Mouse (Mus musculus) layer of hippocampus, adult 9-11 months (tissue): ENCODE results near the gene Arhgdig.

Source experiments
- DNase-seq: peaks from one replicate; pipeline ENCODE4 v3.0.0; 2022

Arhgdig gene

DNA sequence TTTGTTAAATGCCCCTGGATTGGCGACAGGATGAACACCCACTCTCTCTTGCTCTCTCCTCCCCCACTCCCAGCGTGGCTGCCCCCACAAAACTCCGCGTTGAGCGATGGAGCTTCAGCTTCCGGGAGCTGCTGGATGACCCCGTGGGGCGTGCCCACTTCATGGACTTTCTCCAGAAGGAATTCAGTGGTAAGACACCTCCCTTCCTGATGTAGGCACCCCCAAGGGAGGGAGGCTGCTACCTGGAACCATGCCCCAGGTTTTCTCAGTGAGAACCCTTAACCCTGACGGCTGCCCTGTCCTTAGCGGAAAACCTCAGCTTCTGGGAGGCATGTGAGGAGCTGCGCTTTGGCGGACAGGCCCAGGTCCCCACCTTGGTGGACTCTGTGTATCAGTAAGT, at the start of gene Arhgdig:
Arhgdig (minus strand) TSS at position 101 of the 400 bp plus-strand sequence.
- DNase-seq: no peak

DNA sequence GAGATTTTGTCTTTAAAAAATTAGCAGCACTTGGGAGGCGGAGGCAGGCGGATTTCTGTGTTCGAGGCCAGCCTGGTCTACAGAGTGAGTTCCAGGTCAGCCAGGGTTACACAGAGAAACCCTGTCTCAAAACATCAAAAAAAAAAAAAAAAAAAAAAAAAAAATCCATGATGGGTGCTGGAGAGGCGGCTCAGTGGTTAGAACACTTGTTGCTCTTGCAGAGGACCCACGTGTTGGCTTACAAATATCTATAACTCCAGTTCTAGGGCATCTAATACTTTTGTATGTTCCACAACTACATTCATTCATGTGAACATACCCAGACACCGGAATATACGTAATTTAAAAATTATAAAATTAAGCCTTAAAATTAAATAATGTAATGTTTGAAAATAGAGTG, 47.7 kb upstream of the Arhgdig start:
- no peak for DNase-seq

DNA sequence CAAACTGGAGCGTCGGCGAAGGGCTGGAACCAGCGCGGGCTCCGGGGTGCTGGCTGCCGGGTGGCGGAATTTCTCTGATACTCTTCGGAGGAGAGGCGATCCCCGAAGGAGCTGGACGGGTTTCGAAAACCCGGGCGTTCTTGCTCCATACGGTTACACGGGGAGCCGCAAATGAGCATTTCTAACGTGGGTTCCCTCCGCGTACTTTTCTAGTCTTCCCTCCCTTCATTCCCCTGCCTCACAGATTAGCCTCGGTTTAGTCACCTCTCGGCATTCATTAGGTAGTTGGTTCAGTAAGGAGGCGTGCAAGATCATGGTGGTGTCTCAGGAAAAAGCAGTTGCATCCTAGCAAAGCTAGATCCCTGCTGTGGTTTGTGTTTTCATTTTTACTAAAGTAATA, 45.8 kb upstream of the Arhgdig start:
- DNase-seq: no peak

DNA sequence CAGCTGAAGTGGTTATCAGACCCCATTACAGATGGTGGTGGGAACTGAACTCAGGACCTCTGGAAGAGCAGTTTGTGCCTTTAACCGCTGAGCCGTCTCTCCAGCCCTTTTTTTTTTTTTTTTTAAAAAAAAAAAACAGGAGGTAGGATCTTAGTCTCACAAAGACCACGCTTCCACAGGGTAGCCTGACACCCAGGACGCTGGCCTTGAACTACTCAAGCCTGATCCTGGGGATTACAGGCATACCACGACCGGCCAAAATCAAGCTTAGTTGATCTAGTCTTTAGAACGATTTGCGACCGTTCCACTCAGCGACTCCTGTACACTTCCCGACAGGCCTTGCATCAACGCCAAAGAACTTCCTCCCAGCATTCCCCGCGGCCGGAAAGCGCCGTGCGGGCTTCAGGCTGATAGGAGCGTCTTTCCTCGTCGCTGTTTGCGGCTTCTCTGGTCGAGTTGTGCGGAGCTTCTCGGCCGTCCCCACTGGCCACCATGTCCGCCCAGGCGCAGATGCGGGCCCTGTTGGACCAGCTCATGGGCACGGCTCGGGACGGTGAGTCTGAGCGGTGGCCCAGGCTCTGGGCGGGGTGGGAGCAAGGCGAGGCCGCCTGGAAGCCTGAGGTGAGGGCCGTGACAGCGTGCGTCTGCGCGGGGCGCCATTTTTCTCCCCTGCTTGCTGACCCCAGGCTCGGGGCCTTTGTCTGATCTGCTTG, 45.1 kb upstream of the Arhgdig start, which contains the start of gene Luc7l:
Luc7l (plus strand) TSS at position 358 of the 713 bp plus-strand sequence.
- DNase-seq: peak; percentile 93

DNA sequence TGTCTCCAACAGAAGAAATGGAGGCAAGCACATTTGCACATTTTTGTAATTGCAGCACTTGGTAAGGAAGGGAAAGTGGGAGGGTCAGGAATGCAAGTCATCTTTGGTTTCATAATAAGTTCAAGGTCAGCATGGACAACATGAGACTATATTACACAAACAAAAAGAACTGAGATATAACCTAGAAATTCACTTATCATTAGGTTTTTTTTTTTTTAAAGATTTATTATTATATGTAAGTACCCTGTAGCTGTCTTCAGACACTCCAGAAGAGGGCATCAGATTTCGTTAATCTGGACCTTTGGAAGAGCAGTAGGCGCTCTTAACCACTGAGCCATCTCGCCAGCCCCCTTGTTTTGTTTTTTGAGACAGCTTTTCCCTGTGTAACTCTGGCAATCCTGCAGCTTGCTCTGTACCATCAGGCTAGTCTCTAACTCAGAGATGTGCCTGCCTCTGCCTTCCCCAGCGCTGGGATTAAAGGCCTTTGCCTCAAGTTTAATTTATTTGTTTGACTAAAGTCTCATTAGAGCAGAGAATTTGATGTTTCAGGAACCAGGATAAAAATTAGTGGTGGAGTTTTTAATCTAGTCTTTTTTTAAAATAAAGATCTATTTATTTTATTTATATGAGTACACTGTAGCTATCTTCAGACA, 44.4 kb upstream of the Arhgdig start:
- DNase-seq: no peak

DNA sequence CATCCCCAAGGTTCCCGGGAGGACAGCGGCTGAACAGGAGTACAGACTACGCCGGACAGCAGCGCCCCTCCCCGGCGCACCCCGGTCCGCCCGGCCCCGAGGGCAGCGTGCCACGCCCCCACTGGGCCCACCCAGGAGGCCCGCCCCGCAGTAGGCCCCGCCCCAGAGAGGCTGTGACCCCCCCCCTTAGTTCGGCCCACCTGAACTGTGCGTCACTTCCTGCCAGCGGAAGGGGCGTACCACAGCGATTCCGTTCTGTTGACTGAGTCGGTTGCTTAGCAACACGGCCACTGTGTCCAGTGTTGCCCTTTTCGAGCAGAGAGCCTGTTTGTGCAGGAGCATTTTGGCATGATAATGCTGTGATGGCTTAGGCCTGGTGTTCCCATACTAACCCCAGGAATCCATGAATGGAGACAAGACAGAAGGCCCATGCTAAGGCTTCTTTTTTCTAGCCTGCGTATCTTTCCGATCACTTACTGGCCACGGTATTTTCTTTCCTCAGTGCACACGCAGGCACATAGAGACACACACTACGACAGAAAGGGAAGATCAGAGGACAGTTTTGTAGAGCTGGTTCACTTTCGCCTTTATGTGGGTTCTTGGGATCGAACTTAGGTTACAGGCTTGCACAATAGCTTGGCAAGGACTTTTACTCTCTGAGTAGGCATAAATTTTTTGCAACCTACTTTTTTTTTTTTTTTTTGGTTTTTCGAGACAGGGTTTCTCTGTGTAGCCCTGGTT, 36.7 kb upstream of the Arhgdig start, which contains the start of gene Fam234a:
Fam234a (minus strand) TSS at position 142 of the 741 bp plus-strand sequence.
- DNase-seq: peak; percentile 97

DNA sequence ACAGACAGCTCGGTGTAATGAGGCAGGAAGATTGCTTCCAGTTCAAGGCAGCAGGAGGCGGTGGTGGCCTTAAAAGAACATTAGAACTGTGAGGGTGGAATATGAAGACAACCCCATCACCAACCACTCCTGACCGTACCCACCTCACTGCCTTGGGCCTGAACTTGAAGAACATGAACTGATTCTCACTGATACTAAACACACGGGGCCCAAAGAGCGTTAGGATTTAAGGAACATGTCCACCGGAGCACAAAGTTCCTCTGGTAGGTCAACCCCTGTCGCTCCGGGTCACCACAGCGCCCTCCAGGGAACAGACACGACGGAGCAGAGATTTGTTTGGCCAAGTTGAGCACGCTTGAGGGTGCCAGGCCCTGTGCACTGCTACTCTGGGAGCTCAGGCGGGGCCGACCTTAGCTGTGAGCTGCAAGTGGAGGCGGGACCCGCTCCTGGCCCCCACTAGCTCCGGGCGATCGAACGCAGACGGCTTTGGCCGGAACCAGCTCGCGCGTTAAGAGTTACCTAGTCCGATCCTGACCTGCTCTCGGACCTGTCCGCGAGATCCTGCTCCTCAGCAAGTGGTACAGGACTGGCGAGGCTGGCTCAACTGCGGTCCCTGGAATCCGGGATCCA, 36.0 kb upstream of the Arhgdig start:
- DNase-seq: peak; percentile 74

DNA sequence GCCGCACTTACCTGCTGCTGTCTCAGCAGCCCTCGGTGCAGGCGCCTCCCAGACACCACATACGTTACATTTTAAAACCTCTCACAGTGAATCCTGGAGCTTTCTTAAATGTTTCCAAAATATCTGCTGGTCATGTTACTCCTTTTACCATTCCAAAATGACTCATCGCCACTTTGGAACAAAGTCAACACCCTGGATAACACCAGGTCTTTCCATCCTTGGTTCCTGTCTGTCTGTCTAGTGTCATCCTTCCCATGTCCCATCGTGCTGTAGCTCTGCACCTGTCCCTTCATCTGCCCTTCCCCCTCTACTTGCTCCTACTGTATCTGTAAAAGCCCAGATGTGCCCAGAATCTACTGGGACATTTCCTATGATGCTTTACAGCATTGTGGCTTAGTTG, 33.4 kb upstream of the Arhgdig start:
- no peak for DNase-seq

DNA sequence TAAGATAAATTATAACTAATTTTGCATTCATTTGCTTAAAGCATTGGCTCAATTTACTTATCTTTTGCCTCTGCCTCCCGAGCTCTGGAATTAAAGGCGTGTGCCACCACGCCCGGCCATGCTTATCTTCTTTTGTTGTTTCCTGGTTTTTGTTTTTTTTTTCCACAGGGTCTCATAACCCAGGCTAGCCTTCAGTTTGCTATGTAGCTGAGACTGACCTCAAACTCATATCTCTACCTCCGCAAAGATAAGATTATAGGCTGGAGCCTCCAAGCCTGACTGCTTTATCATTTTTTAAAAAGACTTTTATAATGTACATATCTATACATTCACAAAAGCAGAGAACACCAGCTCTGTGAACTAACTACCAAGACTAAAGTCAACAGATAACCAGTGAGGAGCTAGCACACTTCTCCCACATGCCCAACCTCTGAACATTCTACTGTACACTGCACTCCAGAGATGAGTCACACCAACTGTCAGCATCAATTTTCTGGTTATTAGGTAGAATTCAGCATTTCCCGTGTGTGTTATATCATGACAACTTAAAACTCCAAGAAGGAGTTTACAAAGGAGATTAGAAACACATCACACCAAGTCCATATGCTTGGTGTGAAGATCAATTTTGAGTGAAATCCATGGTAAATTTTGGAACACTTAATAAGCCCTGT, 32.7 kb upstream of the Arhgdig start:
- DNase-seq: no peak

DNA sequence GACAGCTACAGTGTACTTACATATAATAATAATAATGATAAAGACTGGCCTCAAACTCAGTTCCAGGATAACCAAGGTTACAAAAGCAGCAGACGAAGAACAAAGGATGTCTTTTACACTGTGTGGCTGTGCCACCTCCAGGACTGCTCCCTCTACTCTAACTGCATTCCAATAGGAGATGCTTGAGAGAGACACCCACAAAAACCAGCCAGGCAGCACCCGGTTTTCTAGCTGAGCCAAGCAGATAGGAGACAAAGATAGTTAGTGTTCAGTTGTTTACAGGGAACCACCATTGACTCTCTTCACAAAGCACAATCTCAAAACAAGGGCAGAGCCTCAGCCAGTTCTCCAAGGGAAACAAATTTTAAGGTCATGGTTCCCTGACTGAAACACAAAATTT, 32.0 kb upstream of the Arhgdig start:
- DNase-seq: peak; percentile 51

DNA sequence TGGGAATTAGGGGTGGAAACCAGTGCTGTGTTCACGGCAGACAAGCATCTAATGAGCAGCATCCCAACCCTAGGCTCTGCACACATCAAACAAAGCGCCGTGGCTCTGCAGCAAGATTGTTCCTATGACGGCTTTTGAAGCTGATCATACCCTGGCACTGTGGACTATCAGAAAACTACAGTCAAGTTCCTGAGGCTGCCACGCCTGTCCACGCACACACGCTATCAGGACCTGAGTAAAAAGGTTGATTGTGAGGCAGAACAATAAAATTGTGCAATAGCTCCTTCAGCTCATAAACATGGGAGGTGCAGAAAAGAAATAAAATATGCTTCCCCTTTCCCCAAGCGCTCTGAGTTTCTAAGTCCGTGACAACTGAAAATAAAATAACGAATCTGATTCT, 30.1 kb upstream of the Arhgdig start:
- no peak for DNase-seq

DNA sequence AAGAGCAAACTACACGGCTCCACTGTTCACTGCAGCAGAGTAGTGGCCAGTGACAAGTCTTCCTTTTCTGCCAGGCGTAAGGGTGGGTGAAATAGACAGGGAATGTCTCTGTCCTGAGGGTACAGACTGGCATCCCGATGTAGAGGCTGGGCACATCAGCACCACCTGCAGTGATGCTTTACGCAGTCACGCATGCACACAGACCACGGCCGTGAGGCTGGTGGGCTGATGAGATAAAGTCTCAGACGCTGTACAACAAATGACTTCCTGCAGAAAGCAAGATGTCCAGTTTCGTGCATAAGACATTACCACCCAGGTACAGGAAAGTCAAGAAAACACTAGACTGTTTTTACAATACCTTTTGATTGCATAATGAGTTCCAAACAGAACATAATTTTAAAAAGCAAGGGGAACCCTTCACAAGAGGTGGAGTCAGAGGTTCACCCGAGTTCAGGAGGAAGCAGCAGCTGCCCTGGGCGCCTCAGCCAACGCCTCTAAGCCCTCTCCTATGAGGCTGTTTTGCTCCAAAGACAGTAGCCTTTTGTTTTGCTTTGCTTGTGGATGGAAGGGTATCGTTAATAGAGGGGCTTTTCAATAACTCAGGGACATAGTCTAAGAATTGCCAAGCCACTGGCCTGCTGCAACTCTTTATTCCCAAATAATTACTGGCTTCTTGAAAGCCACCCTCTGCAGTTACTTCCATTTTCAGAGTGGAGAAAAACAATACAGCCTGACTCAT, 27.7 kb upstream of the Arhgdig start:
- DNase-seq: no peak

DNA sequence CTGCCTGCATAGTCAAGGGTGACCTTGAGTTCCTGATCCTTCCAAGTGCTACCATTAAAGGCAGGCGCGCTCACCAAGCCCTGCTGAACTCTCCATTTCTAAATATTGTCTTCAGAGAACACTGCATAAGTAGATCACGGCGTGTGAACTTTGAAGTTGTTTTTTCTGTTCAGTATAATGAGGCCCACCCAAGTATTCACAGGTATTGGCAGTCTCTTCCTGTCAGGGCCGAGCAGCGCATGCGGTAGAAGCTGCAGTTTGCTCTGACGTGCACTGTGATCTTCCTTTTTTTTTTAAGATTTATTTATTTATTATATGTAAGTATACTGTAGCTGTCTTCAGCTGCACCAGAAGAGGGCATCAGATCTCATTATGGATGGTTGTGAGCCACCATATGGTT, 26.8 kb upstream of the Arhgdig start:
- DNase-seq: no peak

DNA sequence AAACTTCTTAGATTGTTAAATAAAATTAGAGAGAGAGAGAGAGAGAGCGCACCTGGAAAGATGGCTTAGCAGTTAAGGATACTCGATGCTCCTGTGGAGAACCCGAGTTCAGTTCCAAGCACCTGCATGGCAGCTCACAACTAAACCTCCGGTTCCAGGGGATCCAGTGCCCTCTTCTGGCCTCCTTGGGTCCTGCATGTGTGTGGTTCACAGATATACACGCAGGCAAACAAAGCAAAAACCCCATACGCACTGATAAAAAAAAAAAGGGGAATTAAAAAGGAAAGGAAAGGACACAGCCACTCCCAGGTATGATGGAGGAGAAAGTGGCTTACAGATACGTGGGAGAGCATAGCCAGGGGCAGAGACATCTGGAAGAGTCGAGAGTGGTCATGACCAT, 25.3 kb upstream of the Arhgdig start:
- DNase-seq: no peak

DNA sequence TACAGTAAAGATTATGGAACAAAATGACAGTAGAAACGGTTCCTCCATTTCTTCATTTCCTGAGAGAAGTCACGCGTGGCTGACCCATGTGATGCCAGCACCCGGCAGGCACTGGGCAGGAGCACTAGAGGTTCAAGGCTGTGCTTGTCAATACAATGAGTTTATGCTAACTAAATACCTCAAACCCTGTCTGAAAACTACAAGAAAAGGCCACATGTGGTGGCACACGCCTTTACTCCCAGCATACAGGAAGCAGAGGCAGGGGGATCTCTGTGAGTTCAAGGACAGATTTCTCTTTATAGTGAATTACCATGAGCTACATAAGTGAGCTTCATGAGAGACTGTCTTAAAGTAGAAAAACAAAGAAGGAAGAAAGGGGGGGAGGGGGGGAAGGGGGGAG, 23.6 kb upstream of the Arhgdig start:
- no peak for DNase-seq

DNA sequence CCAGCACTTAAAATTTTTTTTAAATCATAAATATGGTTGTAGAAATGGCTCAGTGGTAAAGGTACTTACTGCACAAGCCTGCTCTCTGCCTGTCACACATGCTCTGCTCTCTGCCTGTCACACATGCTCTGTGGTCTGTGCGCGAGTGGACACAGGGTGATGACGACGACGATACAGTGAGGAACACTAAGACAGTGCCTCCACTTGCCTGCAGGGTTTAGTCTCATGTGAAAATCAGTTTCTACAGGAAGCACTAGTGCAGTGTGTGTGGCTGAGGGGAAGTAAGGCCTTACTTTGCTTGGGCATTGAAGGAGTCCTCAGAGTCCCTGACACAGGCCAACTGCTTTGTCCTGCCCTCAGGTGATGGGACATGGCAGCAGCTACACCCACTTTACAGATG, 22.2 kb upstream of the Arhgdig start:
- DNase-seq: no peak

DNA sequence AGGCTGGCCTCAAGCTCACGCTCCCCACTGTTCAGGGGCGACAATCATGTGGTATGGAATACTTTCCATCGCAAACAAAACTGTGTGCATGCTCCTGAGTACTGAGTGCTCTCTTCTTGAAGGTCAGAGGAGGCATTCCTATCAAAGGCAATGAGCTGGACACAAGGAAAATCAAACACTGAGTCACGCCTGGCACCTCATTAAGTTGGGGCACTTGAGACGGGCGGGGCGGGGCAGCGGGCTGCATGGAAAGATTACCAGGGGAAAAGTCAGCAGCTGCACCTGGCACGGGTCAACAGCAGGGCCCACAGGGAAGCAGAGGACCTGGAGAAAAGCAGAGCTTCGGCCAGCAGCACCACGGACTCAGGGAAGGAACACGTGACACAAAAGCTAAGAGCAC, 17.6 kb upstream of the Arhgdig start:
- no peak for DNase-seq

DNA sequence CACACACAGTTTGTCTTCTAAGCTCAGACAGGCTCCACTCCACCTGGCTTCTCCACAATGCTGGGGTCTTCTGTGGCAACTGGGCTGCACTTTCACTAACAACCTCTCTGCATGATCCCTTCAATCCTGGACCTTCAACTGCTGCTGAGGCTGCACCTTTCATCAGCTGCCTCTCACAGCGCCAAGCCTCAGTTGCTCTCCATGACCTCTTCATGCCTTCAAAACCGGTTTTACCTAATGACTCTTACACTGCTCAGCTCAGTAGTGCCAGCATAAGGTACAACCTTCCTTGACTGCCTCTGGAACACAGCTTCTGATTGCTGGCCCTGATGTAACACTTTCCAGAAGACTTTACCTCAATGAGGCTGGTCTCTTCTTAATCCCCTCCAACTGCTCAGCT, 13.9 kb upstream of the Arhgdig start:
- no peak for DNase-seq

DNA sequence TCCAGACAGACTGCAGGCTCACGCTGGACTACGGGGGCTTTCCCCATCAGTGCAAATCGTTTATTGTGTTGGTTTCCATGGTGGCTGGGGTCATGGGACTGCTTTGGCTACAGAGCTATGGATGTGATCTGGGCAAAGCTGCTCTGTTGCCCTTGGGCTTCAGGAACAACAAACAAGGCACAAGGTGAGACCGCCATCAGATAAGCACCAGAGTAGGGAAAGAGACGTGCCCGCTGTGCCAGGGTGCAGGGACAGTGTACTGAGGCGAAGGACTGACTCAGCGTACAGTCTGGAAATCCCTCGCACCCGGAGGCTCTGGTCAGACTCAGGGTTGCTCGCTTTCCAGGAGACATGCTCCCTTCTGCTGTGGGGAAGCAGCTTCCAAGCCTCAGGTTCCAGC, 5.1 kb upstream of the Arhgdig start:
- DNase-seq: no peak

DNA sequence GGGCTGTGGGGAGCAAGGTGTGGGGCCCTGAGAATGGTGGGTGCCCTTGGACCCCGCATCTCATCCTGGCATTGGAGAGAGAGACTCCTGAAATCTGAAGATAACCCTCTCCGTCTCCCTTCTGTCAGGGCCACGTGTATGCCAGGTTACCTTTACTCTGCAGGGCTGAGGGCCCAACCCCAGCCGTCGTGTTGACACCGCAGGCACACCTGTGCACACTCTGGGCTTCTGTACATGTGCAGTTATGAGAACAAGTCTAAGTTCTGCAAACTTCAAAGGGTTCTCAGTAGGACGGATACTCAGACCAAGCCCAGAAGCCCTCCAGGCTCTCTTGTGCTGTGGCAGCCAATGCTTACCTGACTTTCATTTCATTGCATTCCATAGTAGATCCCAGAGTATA, 4.7 kb upstream of the Arhgdig start:
- no peak for DNase-seq

DNA sequence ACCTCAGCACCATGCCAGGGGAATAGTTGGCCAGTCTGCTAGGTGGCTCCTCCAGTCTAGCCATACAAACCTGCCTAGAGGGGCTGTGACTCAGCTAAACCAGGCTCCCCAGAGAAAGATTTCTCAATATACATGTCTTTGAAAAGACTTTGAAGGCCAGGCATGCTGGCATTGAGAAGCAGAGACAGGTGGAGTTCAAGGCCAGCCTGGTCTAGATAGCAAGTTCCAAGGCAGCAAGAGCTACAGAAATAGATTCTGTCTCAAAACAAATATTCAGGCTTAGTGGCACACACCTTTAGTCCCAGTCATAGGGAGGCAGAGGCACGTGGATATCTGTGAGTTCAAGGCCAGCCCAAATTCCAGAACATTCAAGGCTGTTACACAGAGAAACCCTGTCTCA, 1.2 kb downstream of the Arhgdig start:
- no peak for DNase-seq

DNA sequence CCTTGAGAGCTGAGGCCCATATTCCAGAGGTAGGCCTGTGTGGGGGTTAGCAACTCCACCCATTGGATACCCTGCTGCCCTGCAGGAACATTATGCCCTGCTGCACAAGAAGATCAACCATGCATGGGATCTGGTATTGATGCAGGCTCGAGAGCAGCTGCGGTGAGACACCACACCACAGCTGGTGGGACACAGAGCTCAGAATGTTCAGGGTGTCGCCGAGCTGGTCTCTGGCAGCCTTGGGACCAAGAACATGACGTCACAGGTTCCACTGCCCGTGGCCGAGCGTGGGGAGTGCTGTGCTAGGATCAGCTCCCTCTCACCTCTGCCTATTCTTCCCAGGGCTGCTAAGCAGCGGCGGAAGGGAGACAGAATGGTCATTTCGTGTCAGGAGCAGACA, 2.8 kb downstream of the Arhgdig start:
- no peak for DNase-seq
